Mouse (Mus musculus) C2C12 (cell line): ENCODE data around the gene Ficd.

Source experiments
- CTCF ChIP-seq: IDR thresholded peaks from one replicate; pipeline ENCODE4 v1.5.1; 2011; ENCODE audit not compliant: control insufficient read depth, insufficient read depth, insufficient read length
- MAX ChIP-seq: IDR thresholded peaks from one replicate; pipeline ENCODE4 v1.6.1; 2011; ENCODE audit warnings: mild to moderate bottlenecking, control low read depth
- MYOG ChIP-seq: IDR thresholded peaks from one replicate; pipeline ENCODE4 v1.6.1; 2011; ENCODE audit not compliant: control insufficient read depth, insufficient read length; ENCODE audit errors: extremely low read depth

DNA sequence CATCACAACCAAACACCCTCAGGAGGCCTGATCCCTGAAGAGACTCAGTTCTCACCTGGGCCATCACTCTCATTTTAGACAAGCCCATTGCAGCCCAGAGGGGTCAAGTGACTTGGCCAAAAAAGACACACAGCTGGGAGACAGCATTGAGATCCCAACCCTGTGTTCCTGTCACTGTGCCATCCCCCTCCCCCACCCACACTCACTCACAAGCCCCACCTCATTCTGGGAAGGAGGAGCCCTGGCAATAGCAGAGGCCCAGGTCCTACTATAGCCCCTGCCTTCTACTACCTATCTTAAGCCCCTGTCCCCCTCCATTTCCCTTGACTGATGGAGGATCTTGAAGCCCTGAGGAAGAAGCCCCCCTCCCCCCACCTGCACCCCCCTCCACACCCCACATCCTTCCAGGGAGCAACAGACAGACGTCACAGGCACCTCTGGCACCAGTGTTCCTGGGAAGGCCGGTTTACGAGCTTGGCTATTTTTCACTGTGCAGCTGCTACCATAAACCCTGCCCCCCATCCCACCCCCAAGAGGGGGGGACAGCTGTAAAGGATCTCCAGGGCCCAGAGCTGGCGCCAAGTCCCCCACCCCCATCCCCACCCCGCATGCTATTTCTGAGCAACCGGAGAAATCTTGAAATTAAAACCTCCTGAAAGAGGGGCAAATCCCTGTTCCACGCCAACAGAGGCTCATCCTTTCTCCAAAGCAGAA lies 53.6 kb downstream of the Ficd start:
- TF ChIP-seq CTCF: no peak
- TF ChIP-seq MAX: no peak
- no peak for TF ChIP-seq MYOG
